Mouse (Mus musculus): ENCODE measurements around the gene Slc9a3r2. TPM values are rescaled to one million over a fixed set of nuclear protein-coding genes. Genes with fewer than 3 reads are reported as not detected.

The Slc9a3r2 gene
- total RNA-seq, 1 experiment = 22.7 TPM

DNA sequence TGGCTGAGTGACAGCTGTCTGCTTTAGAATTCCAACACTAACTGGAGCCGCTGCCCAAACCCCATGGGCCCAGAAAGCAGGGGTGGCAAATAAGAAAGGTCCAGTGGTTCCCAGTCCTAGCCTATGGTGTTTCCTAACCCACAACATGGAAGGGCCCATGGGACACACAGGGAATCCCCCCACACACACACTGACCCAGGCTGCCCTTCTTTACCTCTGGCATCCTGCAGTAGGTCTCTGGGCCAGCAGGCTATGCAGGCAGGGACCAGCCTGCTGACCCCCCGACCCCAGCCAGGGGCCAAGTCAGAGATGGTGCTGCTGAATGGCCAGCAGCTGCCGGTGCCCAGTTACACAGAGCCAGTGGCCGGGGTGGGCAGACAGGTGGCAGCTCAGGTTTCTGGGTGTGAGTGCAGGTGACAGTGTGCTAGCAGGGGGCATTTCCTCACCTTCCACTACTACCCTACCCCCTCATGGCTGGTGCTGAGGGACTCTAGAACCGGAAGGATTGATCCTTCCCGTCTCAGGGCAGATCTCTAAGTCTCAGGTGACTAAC lies 7.3 kb downstream of the Slc9a3r2 start:
- in situ Hi-C loops (cut with MboI; ENCODE audit: low sequenced_read_pairs in 2 of 2, unreplicated experiment in 2 of 2) = no loop called here
- TF ChIP-seq ZC3H11A (IDR thresholded peaks at IDR 0.05; ENCODE audit: borderline replicate concordance, low read depth, low read length) (no peak), CHD2 (IDR thresholded peaks at IDR 0.05; ENCODE audit: low read depth, low read length) (no peak), ZNF384 (IDR thresholded peaks at IDR 0.05; ENCODE audit: low read depth, low read length) (no peak), MAFK (IDR thresholded peaks at IDR 0.05; ENCODE audit: insufficient read depth, low read depth, low read length) (no peak), HCFC1 (IDR thresholded peaks at IDR 0.05; ENCODE audit: borderline replicate concordance, insufficient read depth, low read length) (no peak)
- Histone ChIP-seq H3K36me3 (ENCODE audit: control insufficient read depth, insufficient read depth, low read length, poor library complexity, severe bottlenecking) (peaks cover 8% of the 10 kb centered on the region; the same call in 1 of the 2 replicates), H3K4me3 (ENCODE audit: insufficient read depth in 1 of 2, low read depth in 1 of 2, low read length in 2 of 2, poor library complexity in 1 of 2, severe bottlenecking in 1 of 2) (no peak overlapping the region), H3K27ac (ENCODE audit: insufficient read depth, low read depth, low read length, poor library complexity, severe bottlenecking) (no peak overlapping the region), H3K9me3 (ENCODE audit: control insufficient read depth, insufficient read depth, low read depth, low read length) (no peaks in the 10 kb centered on the region), H3K4me1 (ENCODE audit: control insufficient read depth in 2 of 2, insufficient read depth in 2 of 2, low read length in 2 of 2, poor library complexity in 1 of 2) (peaks cover 5 to 38% of the 10 kb centered on the region in 2 experiments; a peak in 3 of 4 replicates), H3K9ac (ENCODE audit: insufficient read depth, low read depth, low read length, poor library complexity, severe bottlenecking) (no peak overlapping the region)
- no peak for DNase-seq (ENCODE audit: low read depth, low spot score)

GRCm38 (mm10) chr17:24641944-24642343 lies 8.2 kb downstream of the Slc9a3r2 start:
- TF ChIP-seq ZC3H11A (IDR thresholded peaks at IDR 0.05; ENCODE audit: borderline replicate concordance, low read depth, low read length) = no peak
- TF ChIP-seq HCFC1 (IDR thresholded peaks at IDR 0.05; ENCODE audit: borderline replicate concordance, insufficient read depth, low read length) = no peak
- no peak for TF ChIP-seq MAFK (IDR thresholded peaks at IDR 0.05; ENCODE audit: insufficient read depth, low read depth, low read length)
- TF ChIP-seq CHD2 (IDR thresholded peaks at IDR 0.05; ENCODE audit: low read depth, low read length) = no peak
- no peak for TF ChIP-seq ZNF384 (IDR thresholded peaks at IDR 0.05; ENCODE audit: low read depth, low read length)
- no peak for DNase-seq (ENCODE audit: low read depth, low spot score)
- Histone ChIP-seq H3K4me1 (ENCODE audit: control insufficient read depth in 2 of 2, insufficient read depth in 2 of 2, low read length in 2 of 2, poor library complexity in 1 of 2) (peaks cover 5 to 38% of the 10 kb centered on the region in 2 experiments; a peak in 3 of 4 replicates), H3K36me3 (ENCODE audit: control insufficient read depth, insufficient read depth, low read length, poor library complexity, severe bottlenecking) (peaks cover 8% of the 10 kb centered on the region; the same call in 1 of the 2 replicates), H3K9ac (ENCODE audit: insufficient read depth, low read depth, low read length, poor library complexity, severe bottlenecking) (peak overlapping the region; percentile 7; the same call in 1 of the 2 replicates), H3K9me3 (ENCODE audit: control insufficient read depth, insufficient read depth, low read depth, low read length) (no peaks in the 10 kb centered on the region), H3K27ac (ENCODE audit: insufficient read depth, low read depth, low read length, poor library complexity, severe bottlenecking) (no peak overlapping the region), H3K4me3 (ENCODE audit: insufficient read depth in 1 of 2, low read depth in 1 of 2, low read length in 2 of 2, poor library complexity in 1 of 2, severe bottlenecking in 1 of 2) (no peak overlapping the region)
- in situ Hi-C loops (cut with MboI; ENCODE audit: low sequenced_read_pairs in 2 of 2, unreplicated experiment in 2 of 2) = no loop called here

GRCm38 (mm10) chr17:24640581-24640980 lies 9.5 kb downstream of the Slc9a3r2 start:
- in situ Hi-C loops (cut with MboI; ENCODE audit: low sequenced_read_pairs in 2 of 2, unreplicated experiment in 2 of 2) = no loop called here
- no peak for DNase-seq (ENCODE audit: low read depth, low spot score)
- Histone ChIP-seq H3K9ac (ENCODE audit: insufficient read depth, low read depth, low read length, poor library complexity, severe bottlenecking) (peak overlapping the region; percentile 69), H3K27ac (ENCODE audit: insufficient read depth, low read depth, low read length, poor library complexity, severe bottlenecking) (no peak overlapping the region; the same call in 1 of the 2 replicates), H3K36me3 (ENCODE audit: control insufficient read depth, insufficient read depth, low read length, poor library complexity, severe bottlenecking) (peaks cover 8% of the 10 kb centered on the region; the same call in 1 of the 2 replicates), H3K9me3 (ENCODE audit: control insufficient read depth, insufficient read depth, low read depth, low read length) (no peaks in the 10 kb centered on the region), H3K4me3 (ENCODE audit: insufficient read depth in 1 of 2, low read depth in 1 of 2, low read length in 2 of 2, poor library complexity in 1 of 2, severe bottlenecking in 1 of 2) (peak overlapping the region; percentile 57 to 58; a peak in 3 of 4 replicates), H3K4me1 (ENCODE audit: control insufficient read depth in 2 of 2, insufficient read depth in 2 of 2, low read length in 2 of 2, poor library complexity in 1 of 2) (peaks cover 5 to 40% of the 10 kb centered on the region in 2 experiments; a peak in 3 of 4 replicates)
- TF ChIP-seq ZC3H11A (IDR thresholded peaks at IDR 0.05; ENCODE audit: borderline replicate concordance, low read depth, low read length) (no peak), HCFC1 (IDR thresholded peaks at IDR 0.05; ENCODE audit: borderline replicate concordance, insufficient read depth, low read length) (no peak), MAFK (IDR thresholded peaks at IDR 0.05; ENCODE audit: insufficient read depth, low read depth, low read length) (no peak), ZNF384 (IDR thresholded peaks at IDR 0.05; ENCODE audit: low read depth, low read length) (no peak), CHD2 (IDR thresholded peaks at IDR 0.05; ENCODE audit: low read depth, low read length) (no peak)

DNA sequence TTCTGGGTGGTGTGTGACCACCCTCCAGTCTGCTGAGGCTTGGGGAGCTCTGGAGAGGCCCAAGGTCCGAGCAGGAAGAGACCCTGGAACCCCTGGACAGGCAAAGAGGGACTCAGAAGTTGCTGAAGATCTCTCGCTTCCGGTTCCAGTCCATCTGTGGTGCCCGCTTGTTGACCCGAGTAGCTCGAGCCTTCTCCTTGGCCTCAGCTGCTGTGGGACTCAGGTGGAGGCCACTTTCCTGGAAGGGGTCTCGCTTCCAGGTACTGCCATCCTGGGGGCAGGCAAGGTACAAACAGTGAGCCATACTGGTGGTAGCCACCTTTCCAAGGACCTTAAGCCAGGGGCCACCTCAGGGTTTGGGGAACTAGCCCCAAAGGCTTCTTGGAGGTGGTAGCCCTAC lies 10.0 kb downstream of the Slc9a3r2 start:
- peak overlapping the region; percentile 57 to 58; a peak in 3 of 4 replicates for H3K4me3 ChIP-seq (ENCODE audit: insufficient read depth in 1 of 2, low read depth in 1 of 2, low read length in 2 of 2, poor library complexity in 1 of 2, severe bottlenecking in 1 of 2)
- in situ Hi-C loops (cut with MboI; ENCODE audit: low sequenced_read_pairs in 2 of 2, unreplicated experiment in 2 of 2) = no loop called here
- H3K36me3 ChIP-seq (ENCODE audit: control insufficient read depth, insufficient read depth, low read length, poor library complexity, severe bottlenecking) = peaks cover 8% of the 10 kb centered on the region; the same call in 1 of the 2 replicates
- DNase-seq (ENCODE audit: low read depth, low spot score) = no peak
- 0 out of 2 replicates have a peak overlapping the region, but pooled peaks have one; percentile 31 for H3K27ac ChIP-seq (ENCODE audit: insufficient read depth, low read depth, low read length, poor library complexity, severe bottlenecking)
- peak overlapping the region; percentile 69 for H3K9ac ChIP-seq (ENCODE audit: insufficient read depth, low read depth, low read length, poor library complexity, severe bottlenecking)
- peaks cover 5 to 36% of the 10 kb centered on the region in 2 experiments; a peak in 3 of 4 replicates for H3K4me1 ChIP-seq (ENCODE audit: control insufficient read depth in 2 of 2, insufficient read depth in 2 of 2, low read length in 2 of 2, poor library complexity in 1 of 2)
- H3K9me3 ChIP-seq (ENCODE audit: control insufficient read depth, insufficient read depth, low read depth, low read length) = no peaks in the 10 kb centered on the region
- TF ChIP-seq CHD2 (IDR thresholded peaks at IDR 0.05; ENCODE audit: low read depth, low read length) (no peak), ZNF384 (IDR thresholded peaks at IDR 0.05; ENCODE audit: low read depth, low read length) (no peak), ZC3H11A (IDR thresholded peaks at IDR 0.05; ENCODE audit: borderline replicate concordance, low read depth, low read length) (no peak), HCFC1 (IDR thresholded peaks at IDR 0.05; ENCODE audit: borderline replicate concordance, insufficient read depth, low read length) (no peak), MAFK (IDR thresholded peaks at IDR 0.05; ENCODE audit: insufficient read depth, low read depth, low read length) (no peak)

All from ES-E14 (cell line).